Mouse (Mus musculus): ENCODE data around the gene Hip1r. TPM values are rescaled to one million over a fixed set of nuclear protein-coding genes. Genes with fewer than 3 reads are reported as not detected.
A peak's percentile ranks its signal among the peaks of the same experiment; 100 is the strongest.

Gene Hip1r
- polyA plus RNA-seq, 1 experiment from 2014 or later = 31.0 TPM

- no peak overlapping the region for H3K27ac ChIP-seq (replicated peaks)
These were observed 1.2 kb downstream of the Hip1r start for GRCm38 (mm10) chr5:123974616-123975111.

DNA sequence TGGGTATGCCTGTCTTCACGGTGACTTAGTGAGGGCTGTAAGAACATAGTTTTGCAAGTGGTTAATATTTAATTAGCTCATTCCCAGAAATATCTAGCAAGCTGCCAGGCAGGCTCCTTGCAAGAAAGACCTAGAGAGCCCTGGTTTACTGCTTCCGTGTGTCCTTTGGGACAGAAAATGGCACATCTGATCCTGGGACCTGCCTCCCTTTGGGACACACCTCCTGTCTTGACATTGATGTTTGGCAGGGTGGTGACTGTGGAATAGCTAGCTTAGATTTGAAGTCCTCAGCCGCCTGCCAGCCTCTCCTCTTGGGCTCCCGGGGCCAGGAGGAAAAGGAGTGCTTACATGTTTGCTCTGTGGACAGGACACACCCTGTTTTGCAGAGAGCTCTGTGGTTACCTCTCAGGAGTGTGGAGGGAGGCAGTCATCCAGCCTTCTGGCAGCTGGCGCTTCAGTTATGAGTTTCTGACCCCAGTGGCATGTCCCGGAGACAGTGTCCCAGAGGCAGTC is 2.3 kb downstream of the Hip1r start:
- Histone ChIP-seq H3K4me2 (peak overlapping the region; percentile 80), H3K9me3 (replicated peaks) (no peaks in the 10 kb centered on the region), H3K27me3 (replicated peaks) (peaks cover 22% of the 10 kb centered on the region; the same call in 1 of the 2 replicates), H3K4me1 (peaks cover 22% of the 10 kb centered on the region), H3K36me3 (no peaks in the 10 kb centered on the region), H3K27ac (replicated peaks) (no peak overlapping the region), H3K9ac (replicated peaks) (no peak overlapping the region), H3K4me3 (replicated peaks) (no peak overlapping the region)
- WGBS = 68% methylated on average over 6 of the region's 6 CpGs
- ATAC-seq (ENCODE audit: low FRiP score) = no peak

More at GRCm38 (mm10) chr5:123974616-123975111, 1.2 kb downstream of the Hip1r start:
- 14% methylated on average over 11 of the region's 11 CpGs for WGBS
- peak overlapping the region; percentile 71 for H3K4me3 ChIP-seq (replicated peaks)
- peak overlapping the region; percentile 80 for H3K4me2 ChIP-seq
- peaks cover 22% of the 10 kb centered on the region; the same call in 1 of the 2 replicates for H3K27me3 ChIP-seq (replicated peaks)
- no peaks in the 10 kb centered on the region for H3K36me3 ChIP-seq
- peak overlapping the region; percentile 73; the same call in 1 of the 2 replicates for H3K9ac ChIP-seq (replicated peaks)
- H3K4me1 ChIP-seq = peaks cover 22% of the 10 kb centered on the region
- no peaks in the 10 kb centered on the region for H3K9me3 ChIP-seq (replicated peaks)
- no peak for ATAC-seq (ENCODE audit: low FRiP score)

GRCm38 (mm10) chr5:123977231-123977630 is 3.8 kb downstream of the Hip1r start:
- no peak for ATAC-seq (ENCODE audit: low FRiP score)
- 41% methylated on average over 3 of the region's 3 CpGs for WGBS
- no peaks in the 10 kb centered on the region for H3K36me3 ChIP-seq

DNA sequence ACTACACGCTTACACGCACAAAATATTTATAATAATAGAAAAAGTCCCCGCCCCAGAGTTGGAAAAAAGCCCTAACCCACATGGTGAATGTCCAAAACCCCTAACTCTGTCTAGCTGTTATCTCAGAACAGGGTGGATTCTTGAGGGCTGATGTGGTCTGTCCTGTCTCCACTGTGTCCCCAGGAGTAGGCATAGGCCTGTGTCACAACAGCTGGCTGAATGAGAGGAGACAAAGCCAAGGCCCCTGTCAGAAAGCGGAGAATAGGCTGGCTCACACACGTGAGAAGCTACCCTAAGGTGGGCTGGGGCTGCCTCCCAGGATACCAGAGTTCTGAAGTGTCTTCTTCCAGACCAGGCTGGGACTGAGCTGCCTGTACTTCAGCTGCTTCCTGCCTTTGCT is 4.7 kb downstream of the Hip1r start:
- ATAC-seq (ENCODE audit: low FRiP score) = no peak
- 88% methylated on average over 5 of the region's 5 CpGs for WGBS
- H3K9ac ChIP-seq (replicated peaks) = no peak overlapping the region
- H3K27ac ChIP-seq (replicated peaks) = no peak overlapping the region
- no peaks in the 10 kb centered on the region for H3K36me3 ChIP-seq
- peaks cover 20% of the 10 kb centered on the region for H3K4me1 ChIP-seq
- H3K4me3 ChIP-seq (replicated peaks) = no peak overlapping the region
- peaks cover 16% of the 10 kb centered on the region; the same call in 1 of the 2 replicates for H3K27me3 ChIP-seq (replicated peaks)
- H3K9me3 ChIP-seq (replicated peaks) = no peaks in the 10 kb centered on the region
- no peak overlapping the region for H3K4me2 ChIP-seq

More at GRCm38 (mm10) chr5:123977231-123977630, 3.8 kb downstream of the Hip1r start:
- Histone ChIP-seq H3K9ac (replicated peaks) (no peak overlapping the region), H3K27me3 (replicated peaks) (peaks cover 16% of the 10 kb centered on the region; the same call in 1 of the 2 replicates), H3K4me3 (replicated peaks) (no peak overlapping the region), H3K4me2 (no peak overlapping the region), H3K9me3 (replicated peaks) (no peaks in the 10 kb centered on the region), H3K4me1 (peaks cover 22% of the 10 kb centered on the region), H3K27ac (replicated peaks) (no peak overlapping the region)

- H3K27me3 ChIP-seq (replicated peaks) = peaks cover 19% of the 10 kb centered on the region; the same call in 1 of the 2 replicates
- WGBS = 71% methylated on average over 18 of the region's 18 CpGs
- no peak for ATAC-seq (ENCODE audit: low FRiP score)
These were observed 6.0 kb downstream of the Hip1r start for GRCm38 (mm10) chr5:123979221-123979979.

DNA sequence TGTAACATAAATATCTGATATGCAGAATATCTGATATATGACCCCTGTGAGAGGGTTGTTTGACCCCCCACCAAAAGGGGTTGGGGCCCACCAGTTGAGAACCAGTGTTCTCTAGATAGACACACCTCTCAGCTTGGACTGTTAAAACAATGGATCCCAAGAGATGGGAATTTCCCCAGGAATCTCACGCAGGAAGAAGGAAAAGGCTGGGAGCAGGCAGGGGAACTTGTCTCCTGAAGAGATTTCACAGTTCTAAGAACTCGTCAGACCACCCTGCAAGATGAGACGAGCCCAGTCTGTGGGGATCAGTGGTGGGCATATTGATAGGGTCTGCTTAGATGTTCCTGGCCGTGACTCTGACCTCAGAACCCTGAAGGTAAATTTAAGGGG is 6.5 kb downstream of the Hip1r start:
- Histone ChIP-seq H3K27ac (replicated peaks) (no peak overlapping the region), H3K9me3 (replicated peaks) (no peaks in the 10 kb centered on the region), H3K4me1 (peaks cover 11% of the 10 kb centered on the region), H3K27me3 (replicated peaks) (peaks cover 19% of the 10 kb centered on the region; the same call in 1 of the 2 replicates), H3K4me3 (replicated peaks) (no peak overlapping the region), H3K4me2 (no peak overlapping the region), H3K9ac (replicated peaks) (no peak overlapping the region), H3K36me3 (no peaks in the 10 kb centered on the region)
- no peak for ATAC-seq (ENCODE audit: low FRiP score)
- WGBS = 65% methylated on average over 4 of the region's 4 CpGs

More at GRCm38 (mm10) chr5:123979221-123979979, 6.0 kb downstream of the Hip1r start:
- H3K9ac ChIP-seq (replicated peaks) = no peak overlapping the region
- no peak overlapping the region for H3K4me3 ChIP-seq (replicated peaks)
- no peak overlapping the region for H3K27ac ChIP-seq (replicated peaks)
- peaks cover 17% of the 10 kb centered on the region for H3K4me1 ChIP-seq
- H3K36me3 ChIP-seq = no peaks in the 10 kb centered on the region
- no peaks in the 10 kb centered on the region for H3K9me3 ChIP-seq (replicated peaks)
- H3K4me2 ChIP-seq = no peak overlapping the region

- H3K27me3 ChIP-seq (replicated peaks) = peaks cover 16% of the 10 kb centered on the region; the same call in 1 of the 2 replicates
- WGBS = 78% methylated on average over 9 of the region's 9 CpGs
- no peaks in the 10 kb centered on the region for H3K9me3 ChIP-seq (replicated peaks)
- no peak overlapping the region for H3K4me3 ChIP-seq (replicated peaks)
- no peak overlapping the region for H3K4me2 ChIP-seq
- peaks cover 4% of the 10 kb centered on the region for H3K4me1 ChIP-seq
- H3K27ac ChIP-seq (replicated peaks) = peak overlapping the region; percentile 37; the same call in 1 of the 2 replicates
- no peaks in the 10 kb centered on the region for H3K36me3 ChIP-seq
- no peak overlapping the region for H3K9ac ChIP-seq (replicated peaks)
- ATAC-seq (ENCODE audit: low FRiP score) = no peak
These were observed 7.3 kb downstream of the Hip1r start for GRCm38 (mm10) chr5:123980521-123981249.

- H3K36me3 ChIP-seq = no peaks in the 10 kb centered on the region
- H3K27me3 ChIP-seq (replicated peaks) = peaks cover 11% of the 10 kb centered on the region; the same call in 1 of the 2 replicates
- H3K4me1 ChIP-seq = no peaks in the 10 kb centered on the region; the same call in 1 of the 2 replicates
- peak overlapping the region; percentile 37; the same call in 1 of the 2 replicates for H3K27ac ChIP-seq (replicated peaks)
- no peak overlapping the region for H3K9ac ChIP-seq (replicated peaks)
- no peak overlapping the region for H3K4me3 ChIP-seq (replicated peaks)
- H3K9me3 ChIP-seq (replicated peaks) = no peaks in the 10 kb centered on the region
- ATAC-seq (ENCODE audit: low FRiP score) = peak; percentile 41; the same call in 1 of the 2 replicates
- H3K4me2 ChIP-seq = no peak overlapping the region
- WGBS = 62% methylated on average over 6 of the region's 6 CpGs
These were observed 7.8 kb downstream of the Hip1r start for GRCm38 (mm10) chr5:123981250-123981554.

DNA sequence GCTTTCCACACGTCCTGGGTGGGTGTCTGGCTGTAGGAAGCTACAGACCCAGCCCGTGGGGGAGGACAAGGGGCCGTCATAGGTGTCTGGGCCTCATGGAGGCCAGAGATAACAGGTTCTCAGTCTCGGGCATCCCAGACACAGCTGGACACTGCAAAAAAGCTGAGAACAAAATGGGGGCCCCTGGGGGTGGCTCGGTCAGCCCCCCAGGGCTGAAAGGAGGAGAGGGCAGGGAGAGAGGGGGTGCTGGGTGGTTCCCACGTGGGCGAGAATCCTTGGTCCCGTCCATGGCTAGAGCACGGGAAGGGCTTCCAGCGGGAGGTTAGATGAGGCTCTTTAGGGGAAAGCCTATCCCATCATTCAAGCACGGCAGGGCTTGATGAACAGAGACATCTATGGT is 9.4 kb downstream of the Hip1r start:
- WGBS = 83% methylated on average over 11 of the region's 11 CpGs
- Histone ChIP-seq H3K4me1 (no peaks in the 10 kb centered on the region; the same call in 1 of the 2 replicates), H3K4me2 (no peak overlapping the region), H3K9ac (replicated peaks) (no peak overlapping the region), H3K27ac (replicated peaks) (no peak overlapping the region), H3K36me3 (no peaks in the 10 kb centered on the region), H3K4me3 (replicated peaks) (no peak overlapping the region), H3K9me3 (replicated peaks) (no peaks in the 10 kb centered on the region), H3K27me3 (replicated peaks) (peaks cover 10% of the 10 kb centered on the region; the same call in 1 of the 2 replicates)
- no peak for ATAC-seq (ENCODE audit: low FRiP score)

DNA sequence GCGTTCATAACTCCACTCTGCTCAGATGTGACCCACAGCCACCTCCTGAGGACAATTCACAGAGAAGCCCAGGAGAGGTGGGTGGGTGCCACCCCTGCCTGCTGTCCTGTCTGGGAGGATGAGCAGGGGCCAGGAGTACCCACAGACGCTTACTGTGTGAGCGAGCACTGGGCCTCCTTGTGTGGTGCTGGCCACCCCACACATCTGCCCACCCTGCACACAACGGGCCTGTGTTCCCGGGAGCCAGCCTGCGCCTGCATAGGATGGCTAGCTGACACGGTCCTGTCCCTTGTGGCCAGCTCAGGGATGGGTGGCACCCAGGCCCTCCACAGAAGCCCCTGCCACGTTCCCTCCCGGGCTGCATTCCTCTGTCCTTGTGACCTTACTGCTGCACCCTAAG is 12.0 kb downstream of the Hip1r start:
- Histone ChIP-seq H3K4me1 (peaks cover 7% of the 10 kb centered on the region; the same call in 1 of the 2 replicates), H3K9me3 (replicated peaks) (no peaks in the 10 kb centered on the region), H3K27me3 (replicated peaks) (peaks cover 10% of the 10 kb centered on the region; the same call in 1 of the 2 replicates), H3K4me2 (no peak overlapping the region), H3K36me3 (no peaks in the 10 kb centered on the region), H3K9ac (replicated peaks) (no peak overlapping the region), H3K4me3 (replicated peaks) (no peak overlapping the region), H3K27ac (replicated peaks) (no peak overlapping the region)
- ATAC-seq (ENCODE audit: low FRiP score) = no peak
- WGBS = 74% methylated on average over 9 of the region's 9 CpGs

DNA sequence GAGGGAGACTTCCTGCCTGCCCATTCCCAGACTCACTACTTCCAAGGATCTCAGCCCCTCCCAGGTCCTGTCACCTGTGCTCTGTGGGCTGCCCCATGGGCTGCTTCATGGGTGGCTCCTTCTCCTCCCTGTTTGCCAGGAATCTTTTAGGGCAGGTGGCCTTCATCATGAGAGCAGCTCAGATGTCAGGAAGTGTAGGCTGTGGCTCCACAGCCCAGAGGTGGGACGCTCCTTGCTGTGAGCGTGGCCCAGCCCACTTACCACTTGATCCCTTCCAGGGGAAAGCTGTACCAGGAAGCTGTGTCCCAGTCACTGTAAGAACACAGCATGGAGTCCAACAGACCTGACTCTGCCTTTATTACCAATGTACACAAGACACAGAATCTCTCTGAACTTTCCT is 13.5 kb downstream of the Hip1r start:
- ATAC-seq (ENCODE audit: low FRiP score) = no peak
- H3K4me2 ChIP-seq = no peak overlapping the region
- peaks cover 10% of the 10 kb centered on the region; the same call in 1 of the 2 replicates for H3K27me3 ChIP-seq (replicated peaks)
- H3K9me3 ChIP-seq (replicated peaks) = no peaks in the 10 kb centered on the region
- no peak overlapping the region for H3K9ac ChIP-seq (replicated peaks)
- peaks cover 9% of the 10 kb centered on the region; the same call in 1 of the 2 replicates for H3K4me1 ChIP-seq
- H3K36me3 ChIP-seq = no peaks in the 10 kb centered on the region
- H3K4me3 ChIP-seq (replicated peaks) = no peak overlapping the region
- WGBS = 82% methylated on average over 2 of the region's 2 CpGs
- no peak overlapping the region for H3K27ac ChIP-seq (replicated peaks)
